Comparison of ENCODE assay signal across 9 mouse cellular contexts in the genomic region with DNA sequence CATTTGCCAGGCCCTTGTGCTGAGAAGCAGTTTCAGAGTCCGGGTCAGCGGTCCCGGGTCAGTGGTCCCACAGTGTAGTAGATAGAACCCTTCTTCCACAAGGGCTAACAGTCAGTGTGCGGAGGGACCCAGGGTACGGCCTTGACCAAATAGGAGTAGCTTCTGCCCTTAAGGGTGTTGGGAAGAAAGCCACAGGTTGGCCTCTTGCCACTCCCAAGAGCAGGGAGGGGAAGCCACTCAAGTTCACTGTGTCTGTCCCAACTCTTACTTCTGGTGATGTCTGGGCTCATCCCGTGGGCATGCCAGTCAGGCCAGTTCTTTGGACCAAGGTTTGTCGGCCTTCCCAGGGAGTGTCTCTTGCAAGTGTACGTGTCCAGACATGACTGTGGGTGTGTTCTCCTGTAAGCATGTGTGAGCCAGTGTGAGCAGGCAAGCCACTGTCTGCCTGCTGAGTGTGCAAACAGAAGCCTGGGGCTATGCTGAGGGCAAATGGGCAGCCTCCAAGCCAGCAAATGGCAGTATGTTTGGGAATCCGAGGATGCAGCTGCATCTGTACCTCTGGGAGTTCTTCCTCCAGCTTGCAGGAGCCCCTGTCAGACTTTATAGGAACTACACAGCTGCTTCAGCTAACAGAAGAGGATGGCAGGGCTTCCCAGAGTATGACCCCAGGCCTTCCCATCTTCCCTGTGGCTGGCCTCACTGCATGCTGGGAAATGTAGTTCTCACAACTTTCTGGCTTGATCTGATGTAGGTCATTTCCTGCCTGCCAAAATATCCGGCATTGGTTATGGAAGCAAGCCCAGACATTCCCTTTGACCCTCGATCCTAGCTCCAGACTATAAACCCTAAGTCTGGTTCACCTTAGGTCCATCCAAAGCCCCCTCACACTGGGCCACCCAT. TPM values are rescaled to one million over a fixed set of nuclear protein-coding genes. Genes with fewer than 3 reads are reported as not detected.
A peak's percentile ranks its signal among the peaks of the same experiment; 100 is the strongest.
DNase-seq lines count a peak whose midpoint lies in the region; ATAC-seq lines count a peak whose summit lies in the region.
"Had no signal": no experiment of that assay in that cellular context is flagged by ENCODE, and none has a peak within 500 bp of the region (broad histone marks: within the 10 kb centered on the region; RNA-seq: fewer than 3 reads in every experiment).

No protein-coding gene starts in this region.

- no peak overlapping the region for H3K9ac ChIP-seq in midbrain, embryonic 12.5 days (replicated peaks)
- H3K9ac ChIP-seq in midbrain, embryonic 15.5 days, result no peak overlapping the region
- no peak overlapping the region for H3K9ac ChIP-seq in hindbrain, embryonic 14.5 days
- no peak overlapping the region for H3K9ac ChIP-seq in stomach, embryonic 15.5 days

- H3K4me2 ChIP-seq in midbrain, embryonic 12.5 days (replicated peaks), result no peak overlapping the region
- no peak overlapping the region for H3K4me2 ChIP-seq in midbrain, embryonic 15.5 days
- H3K4me2 ChIP-seq in hindbrain, embryonic 14.5 days (replicated peaks), result no peak overlapping the region
- H3K4me2 ChIP-seq in stomach, embryonic 15.5 days, result no peak overlapping the region

- WGBS in midbrain, embryonic 12.5 days, result 83% methylated on average over 11 of the region's 11 CpGs
- WGBS in midbrain, embryonic 15.5 days, result 86% methylated on average over 11 of the region's 11 CpGs
- 82% methylated on average over 11 of the region's 11 CpGs for WGBS in hindbrain, embryonic 14.5 days
- 65% methylated on average over 11 of the region's 11 CpGs for WGBS in stomach, embryonic 15.5 days

- no peaks in the 10 kb centered on the region for H3K27me3 ChIP-seq in midbrain, embryonic 12.5 days
- no peaks in the 10 kb centered on the region for H3K27me3 ChIP-seq in midbrain, embryonic 15.5 days (replicated peaks)
- no peaks in the 10 kb centered on the region for H3K27me3 ChIP-seq in hindbrain, embryonic 14.5 days (ENCODE audit: control insufficient read depth, insufficient read depth, low read length)
- no peaks in the 10 kb centered on the region for H3K27me3 ChIP-seq in stomach, embryonic 15.5 days (replicated peaks)

- no peaks in the 10 kb centered on the region for H3K9me3 ChIP-seq in midbrain, embryonic 12.5 days
- H3K9me3 ChIP-seq in midbrain, embryonic 15.5 days, result no peaks in the 10 kb centered on the region
- H3K9me3 ChIP-seq in hindbrain, embryonic 14.5 days (ENCODE audit: control insufficient read depth, low read length), result no peaks in the 10 kb centered on the region
- H3K9me3 ChIP-seq in stomach, embryonic 15.5 days, result no peaks in the 10 kb centered on the region

- H3K27ac ChIP-seq in midbrain, embryonic 12.5 days (replicated peaks), result peak overlapping the region; percentile 36; the same call in 1 of the 2 replicates
- no peak overlapping the region for H3K27ac ChIP-seq in midbrain, embryonic 15.5 days
- no peak overlapping the region for H3K27ac ChIP-seq in hindbrain, embryonic 14.5 days
- H3K27ac ChIP-seq in stomach, embryonic 15.5 days, result peak overlapping the region; percentile 28

- peak; percentile 40 for DNase-seq in adrenal gland, postnatal 10 days
- no peak for DNase-seq in adrenal gland, adult 18-20 months (ENCODE audit: low spot score in 2 of 2)
- DNase-seq in hindbrain, embryonic 14.5 days (ENCODE audit: low spot score), result peak; percentile 36
- DNase-seq in left cerebral cortex, adult 8-10 months (ENCODE audit: low spot score in 2 of 2), result no peak
- DNase-seq in adipocyte (ENCODE audit: low spot score), result no peak

- H3K4me3 ChIP-seq in midbrain, embryonic 12.5 days, result no peak overlapping the region
- H3K4me3 ChIP-seq in midbrain, embryonic 15.5 days, result no peak overlapping the region
- H3K4me3 ChIP-seq in hindbrain, embryonic 14.5 days (replicated peaks; ENCODE audit: low read length), result no peak overlapping the region
- H3K4me3 ChIP-seq in stomach, embryonic 15.5 days (replicated peaks), result no peak overlapping the region
- H3K4me3 ChIP-seq: myocyte had no signal

- H3K4me1 ChIP-seq in midbrain, embryonic 12.5 days, result peaks cover 12% of the 10 kb centered on the region; the same call in 1 of the 2 replicates
- peaks cover 3% of the 10 kb centered on the region; the same call in 1 of the 2 replicates for H3K4me1 ChIP-seq in midbrain, embryonic 15.5 days
- no peaks in the 10 kb centered on the region for H3K4me1 ChIP-seq in hindbrain, embryonic 14.5 days (replicated peaks; ENCODE audit: control insufficient read depth, insufficient read depth, low read length)
- H3K4me1 ChIP-seq in stomach, embryonic 15.5 days, result no peaks in the 10 kb centered on the region

- peaks cover 75% of the 10 kb centered on the region for H3K36me3 ChIP-seq in midbrain, embryonic 12.5 days
- peaks cover 13% of the 10 kb centered on the region; the same call in 1 of the 2 replicates for H3K36me3 ChIP-seq in midbrain, embryonic 15.5 days (replicated peaks)
- H3K36me3 ChIP-seq in hindbrain, embryonic 14.5 days (replicated peaks; ENCODE audit: control insufficient read depth, insufficient read depth), result peaks cover 60% of the 10 kb centered on the region
- 0 out of 2 replicates have a peak, but pooled peaks cover 16% of the 10 kb centered on the region for H3K36me3 ChIP-seq in stomach, embryonic 15.5 days

- ATAC-seq in midbrain, embryonic 12.5 days (ENCODE audit: low FRiP score, low read depth), result no peak
- no peak for ATAC-seq in midbrain, embryonic 15.5 days (replicated peaks)
- no peak for ATAC-seq in hindbrain, embryonic 14.5 days (ENCODE audit: low FRiP score)
- no peak for ATAC-seq in stomach, embryonic 15.5 days (ENCODE audit: insufficient read depth, low FRiP score, low read depth)

RNA-seq across cellular contexts. Expression of a gene that starts 53.3 kb away (rescaled TPM):
- 10 to 100 TPM; 18.2 to 21.7 TPM for total RNA-seq in adrenal gland, postnatal 10 days (2021)
- total RNA-seq in adrenal gland, adult 18-20 months (2021), result 10 to 100 TPM; 25.8 to 27.4 TPM
- polyA plus RNA-seq in midbrain, embryonic 12.5 days (2016; fragmentation: Nextera tagmentation; extraction: Ambion mirVana), result 9.7 and 12.5 TPM in 2 replicates
- polyA plus RNA-seq in midbrain, embryonic 15.5 days (2015; fragmentation: Nextera tagmentation; extraction: Ambion mirVana), result 14.7 and 15.9 TPM in 2 replicates
- polyA plus RNA-seq in hindbrain, embryonic 14.5 days (2014; fragmentation: Nextera tagmentation; extraction: Ambion mirVana), result 18.0 and 18.9 TPM in 2 replicates
- polyA plus RNA-seq in stomach, embryonic 15.5 days (2015; fragmentation: Nextera tagmentation; extraction: Ambion mirVana), result 7.0 and 9.3 TPM in 2 replicates
- 10 to 100 TPM; 53.8 to 66.5 (median 60.4) TPM for total RNA-seq in left cerebral cortex, adult 8-10 months (2022)

Comparison
In these comparisons a context has a peak if more than half of its experiments do, and no peak if none do; other contexts are left out.
1. DNase-seq: peak in adrenal gland, postnatal 10 days (single experiment) and hindbrain, embryonic 14.5 days (single experiment); none in adrenal gland, adult 18-20 months (0 of 2), left cerebral cortex, adult 8-10 months (0 of 2) and adipocyte (single experiment).
2. H3K27ac ChIP-seq: peak in midbrain, embryonic 12.5 days (single experiment) and stomach, embryonic 15.5 days (single experiment); none in midbrain, embryonic 15.5 days (single experiment) and hindbrain, embryonic 14.5 days (single experiment).